Mouse (Mus musculus): ENCODE results near the gene Prepl.

DNA sequence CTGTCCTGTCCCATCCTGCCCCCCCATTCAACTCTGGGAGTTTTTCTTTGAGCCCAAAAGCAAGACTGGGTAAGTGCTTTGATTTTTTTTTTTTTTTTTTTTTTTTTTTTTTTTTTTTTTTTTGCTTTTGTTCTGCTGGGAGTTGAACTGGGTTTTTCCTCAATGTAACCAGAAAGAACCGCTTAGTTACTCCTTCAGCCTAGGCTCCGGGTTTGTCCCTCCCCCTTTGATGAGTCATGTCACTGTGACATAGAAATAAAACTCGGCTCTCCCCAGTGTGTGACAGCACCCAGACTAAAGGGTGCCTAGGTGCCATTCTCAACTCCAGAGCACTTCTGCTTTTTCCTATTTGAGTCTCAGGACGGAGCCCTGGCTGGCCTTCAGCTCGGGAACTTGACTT is 71.2 kb downstream of the Prepl start:
- TF ChIP-seq TCF12 (IDR thresholded peaks at IDR 0.05; ENCODE audit: insufficient read depth, poor library complexity, severe bottlenecking) (no peak), SRF (IDR thresholded peaks at IDR 0.05; ENCODE audit: control insufficient read depth, insufficient read length, low read depth) (no peak), POLR2A (IDR thresholded peaks at IDR 0.05; ENCODE audit: insufficient read length, low read depth) (no peak), MYOD1 (IDR thresholded peaks at IDR 0.05; ENCODE audit: control insufficient read depth in 1 of 3, insufficient read length in 2 of 3, low read depth in 2 of 3) (no peak), E2F4 (IDR thresholded peaks at IDR 0.05; ENCODE audit: insufficient read depth) (no peak)
